Mouse (Mus musculus) liver, embryonic 16.5 days (tissue): ENCODE results near the gene Skap1. TPM values are rescaled to one million over a fixed set of nuclear protein-coding genes. Genes with fewer than 3 reads are reported as not detected.
A peak's percentile ranks its signal among the peaks of the same experiment; 100 is the strongest.

Experiments used
- ATAC-seq: fragments of 200-750 bp; cut with Nextera tagmentation; 2 replicates; pipeline ENCODE4 v1.8.0; 2017; ENCODE audit warnings: low read depth, mild to moderate bottlenecking, moderate number of reproducible peaks, moderate library complexity
- H3K27ac ChIP-seq: fragments of 300-500 bp; sonication (generic); 2 replicates; pipeline ENCODE4 v1.5.1; 2014; ENCODE audit warnings: mild to moderate bottlenecking, low read length
- H3K27me3 ChIP-seq: fragments of 300-500 bp; sonication (generic); 2 replicates; pipeline ENCODE4 v1.6.1; 2014; ENCODE audit warnings: low read depth, low read length, mixed read lengths; ENCODE audit not compliant: control insufficient read depth, insufficient read depth
- H3K36me3 ChIP-seq: fragments of 300-500 bp; sonication (generic); 2 replicates; pipeline ENCODE4 v1.6.1; 2014; ENCODE audit warnings: mild to moderate bottlenecking; ENCODE audit not compliant: control insufficient read depth, insufficient read depth
- H3K4me1 ChIP-seq: fragments of 300-500 bp; sonication (generic); 2 replicates; pipeline ENCODE4 v1.6.1; 2014; ENCODE audit warnings: low read depth, low read length, mixed read lengths; ENCODE audit not compliant: control insufficient read depth
- H3K4me2 ChIP-seq: fragments of 300-500 bp; sonication (generic); 2 replicates; pipeline ENCODE4 v1.6.1; 2014; ENCODE audit warnings: low read depth, low read length, mixed read lengths
- H3K4me3 ChIP-seq: fragments of 300-500 bp; sonication (generic); 2 replicates; pipeline ENCODE4 v1.5.1; 2014; ENCODE audit warnings: low read depth, mild to moderate bottlenecking, low read length
- H3K9ac ChIP-seq: fragments of 300-500 bp; sonication (generic); 2 replicates; pipeline ENCODE4 v1.6.1; 2014; ENCODE audit warnings: low read depth, low read length
- H3K9me3 ChIP-seq: fragments of 300-500 bp; sonication (generic); replicated peaks from 2 replicates; pipeline ENCODE4 v1.6.1; 2016; ENCODE audit warnings: low read length; ENCODE audit not compliant: control insufficient read depth
- WGBS: fragments of 180-500 bp; shearing (Covaris S2); extraction: QIAGEN DNeasy Blood & Tissue Kit; methylation state at CpG from one replicate; pipeline ENCODE4 v1.1.7; 2014; ENCODE audit not compliant: insufficient replicate concordance; 5-methylcytosine and 5-hydroxymethylcytosine counted together
- polyA plus RNA-seq: library from polyadenylated mRNA; unstranded; fragments of >200 nt; fragmentation: Nextera tagmentation; extraction: Ambion mirVana; gene quantifications from 2 replicates; pipeline ENCODE4 v1.2.1, GENCODE M21; 2015

The Skap1 gene
- polyA plus RNA-seq, 1 experiment from 2014 or later, result 0.12 TPM

DNA sequence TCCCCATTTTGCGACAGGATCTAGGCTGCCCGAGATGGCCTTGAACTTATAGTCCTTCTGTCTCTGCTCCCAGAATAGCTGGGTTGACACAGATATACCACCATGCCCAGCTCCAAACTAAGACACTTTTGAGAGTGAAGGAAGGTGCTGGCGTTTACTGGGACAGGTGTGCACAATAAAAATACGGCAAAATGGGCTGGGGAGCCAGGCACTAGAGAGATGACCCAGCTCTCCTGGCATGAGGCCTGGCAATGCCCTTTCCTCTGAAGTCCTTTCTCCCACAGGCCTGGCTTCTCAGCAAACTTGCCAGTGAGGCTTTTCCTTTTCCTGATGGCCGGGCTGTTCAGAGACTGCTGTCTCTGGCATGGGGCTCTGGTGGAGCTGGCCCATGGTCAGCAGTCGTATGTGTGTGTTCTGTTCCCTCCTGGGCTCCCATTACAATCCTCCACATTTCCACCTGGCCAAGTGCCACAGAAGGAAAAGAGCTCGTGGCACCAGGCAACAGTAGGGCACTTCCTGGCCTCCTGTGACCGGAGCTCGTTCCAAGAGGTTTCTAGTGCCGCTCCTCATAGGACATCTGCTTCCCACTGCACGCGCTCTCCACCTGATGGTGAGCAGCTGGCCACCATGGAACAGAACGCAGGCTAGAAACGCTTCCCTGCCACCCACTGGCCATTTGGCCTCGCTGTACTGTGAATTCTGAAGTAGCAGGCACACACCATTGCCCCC lies 298.5 kb downstream of the Skap1 start:
- no peak overlapping the region for H3K27ac ChIP-seq
- no peak for ATAC-seq
- no peak overlapping the region for H3K9ac ChIP-seq
- no peaks in the 10 kb centered on the region for H3K27me3 ChIP-seq
- H3K9me3 ChIP-seq, result no peaks in the 10 kb centered on the region
- WGBS, result 63% methylated on average over 15 of the region's 15 CpGs
- no peak overlapping the region for H3K4me3 ChIP-seq
- no peak overlapping the region for H3K4me2 ChIP-seq
- H3K4me1 ChIP-seq, result no peaks in the 10 kb centered on the region
- H3K36me3 ChIP-seq, result no peaks in the 10 kb centered on the region

DNA sequence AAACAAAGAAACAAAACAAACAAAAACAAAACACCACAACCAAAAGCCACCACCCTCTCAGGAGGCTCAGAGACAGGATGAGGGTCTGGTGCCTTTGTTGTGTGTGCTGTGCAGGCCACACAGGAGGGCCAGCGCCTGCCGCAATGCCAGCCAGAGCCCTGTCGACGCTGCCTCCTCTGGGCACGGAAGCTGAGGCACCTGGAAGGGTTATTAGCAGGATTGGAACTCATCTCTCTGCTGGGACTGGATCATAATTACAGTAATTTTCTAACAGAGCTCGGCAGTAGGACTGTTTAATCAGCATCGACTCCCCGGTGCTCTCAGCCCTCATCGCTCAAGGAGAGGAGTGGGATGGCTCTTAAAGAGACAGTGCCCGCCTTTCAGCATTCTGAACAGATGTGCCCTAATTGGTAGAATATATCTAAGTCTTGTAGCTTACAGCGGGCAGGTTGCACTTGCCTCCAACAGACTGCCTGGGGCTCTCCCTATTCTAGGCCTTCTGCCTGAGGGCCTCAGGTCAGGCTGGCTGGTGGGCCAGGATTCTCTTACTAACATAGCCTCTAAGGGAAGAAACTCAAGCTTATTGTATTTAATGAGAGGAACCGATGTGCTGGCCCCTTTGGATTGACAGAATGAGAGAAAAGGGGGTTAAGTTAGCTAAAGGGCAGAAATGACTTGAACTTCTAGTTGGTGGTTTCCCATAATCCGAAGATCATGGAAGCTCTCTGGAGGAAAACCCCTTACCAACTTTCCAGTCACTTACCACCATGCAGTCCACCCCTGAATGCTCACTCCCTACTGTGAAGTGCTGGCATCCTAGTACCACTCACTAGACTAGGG lies 300.3 kb downstream of the Skap1 start:
- Histone ChIP-seq H3K27ac (no peak overlapping the region), H3K9ac (no peak overlapping the region), H3K27me3 (no peaks in the 10 kb centered on the region), H3K36me3 (no peaks in the 10 kb centered on the region), H3K4me1 (no peaks in the 10 kb centered on the region), H3K4me2 (no peak overlapping the region), H3K9me3 (no peaks in the 10 kb centered on the region), H3K4me3 (no peak overlapping the region)
- ATAC-seq, result no peak
- WGBS, result 56% methylated on average over 13 of the region's 13 CpGs

DNA sequence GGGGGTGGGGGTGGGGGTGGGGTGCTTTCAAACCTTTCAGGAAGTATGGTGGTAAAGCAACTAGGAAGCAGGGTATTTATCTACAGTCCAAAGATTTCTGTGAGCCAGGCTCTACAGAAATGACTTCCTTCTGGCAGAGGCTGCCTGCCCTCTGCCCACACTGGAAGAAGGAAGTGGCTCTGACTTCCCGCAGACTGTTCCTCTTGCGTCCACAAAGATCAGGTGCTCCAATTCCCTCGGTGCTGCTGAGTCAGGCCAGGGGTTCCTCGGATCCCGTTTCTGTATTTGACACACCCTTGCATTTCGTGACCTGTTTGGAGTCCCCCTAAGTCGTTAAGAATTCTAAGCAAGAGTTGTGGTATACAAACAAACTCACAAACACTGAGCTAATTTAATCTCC lies 301.3 kb downstream of the Skap1 start:
- Histone ChIP-seq H3K4me2 (no peak overlapping the region), H3K4me1 (no peaks in the 10 kb centered on the region), H3K27ac (no peak overlapping the region), H3K9me3 (no peaks in the 10 kb centered on the region), H3K4me3 (no peak overlapping the region), H3K9ac (no peak overlapping the region), H3K27me3 (no peaks in the 10 kb centered on the region), H3K36me3 (peaks cover 4% of the 10 kb centered on the region; the same call in 1 of the 2 replicates)
- ATAC-seq, result peak; percentile 43; the same call in 1 of the 2 replicates
- 20% methylated on average over 7 of the region's 7 CpGs for WGBS

DNA sequence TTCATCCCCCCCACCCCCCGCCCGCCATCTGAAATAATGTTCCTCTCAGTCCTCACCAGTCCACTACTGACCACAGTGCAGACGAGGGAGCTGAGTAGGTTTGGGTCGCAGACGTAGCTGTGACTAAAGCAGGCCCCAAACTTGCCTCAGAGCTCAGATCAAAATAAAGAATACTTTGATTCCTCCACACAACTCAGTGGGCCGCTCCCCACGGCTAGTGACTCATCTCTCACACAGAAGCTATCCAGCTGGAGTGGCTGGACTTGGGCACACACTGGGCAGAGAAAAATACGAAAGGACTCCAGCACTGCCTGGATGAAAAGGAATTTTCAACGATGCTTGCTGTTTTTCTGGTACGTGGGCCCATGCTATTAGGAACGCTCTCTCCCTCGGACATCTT lies 302.2 kb downstream of the Skap1 start:
- Histone ChIP-seq H3K4me2 (no peak overlapping the region), H3K36me3 (peaks cover 5% of the 10 kb centered on the region), H3K9me3 (no peaks in the 10 kb centered on the region), H3K9ac (no peak overlapping the region), H3K27ac (no peak overlapping the region), H3K4me3 (no peak overlapping the region), H3K27me3 (no peaks in the 10 kb centered on the region), H3K4me1 (no peaks in the 10 kb centered on the region)
- ATAC-seq, result no peak
- 74% methylated on average over 12 of the region's 12 CpGs for WGBS

DNA sequence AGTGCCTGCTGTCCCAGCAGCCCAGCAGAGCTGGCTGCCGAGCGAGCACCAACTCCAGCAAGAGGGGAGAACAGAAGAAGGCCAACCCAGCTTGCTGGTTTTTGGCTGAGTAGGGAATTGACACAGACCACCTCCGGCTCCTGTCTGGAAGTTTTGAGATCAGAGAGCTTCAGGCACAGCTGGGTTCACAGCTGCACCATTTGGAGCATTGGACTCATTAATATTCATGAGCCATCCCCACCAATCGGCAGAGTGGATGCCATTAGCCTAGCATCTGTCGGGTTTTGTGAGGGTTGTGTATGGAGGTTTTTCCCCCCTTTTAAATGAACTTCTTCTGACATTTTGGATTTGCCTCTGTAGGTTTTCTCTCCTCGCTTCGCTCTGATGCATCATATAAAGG lies 302.7 kb downstream of the Skap1 start:
- 70% methylated on average over 7 of the region's 7 CpGs for WGBS
- no peak for ATAC-seq
- H3K4me2 ChIP-seq, result no peak overlapping the region

DNA sequence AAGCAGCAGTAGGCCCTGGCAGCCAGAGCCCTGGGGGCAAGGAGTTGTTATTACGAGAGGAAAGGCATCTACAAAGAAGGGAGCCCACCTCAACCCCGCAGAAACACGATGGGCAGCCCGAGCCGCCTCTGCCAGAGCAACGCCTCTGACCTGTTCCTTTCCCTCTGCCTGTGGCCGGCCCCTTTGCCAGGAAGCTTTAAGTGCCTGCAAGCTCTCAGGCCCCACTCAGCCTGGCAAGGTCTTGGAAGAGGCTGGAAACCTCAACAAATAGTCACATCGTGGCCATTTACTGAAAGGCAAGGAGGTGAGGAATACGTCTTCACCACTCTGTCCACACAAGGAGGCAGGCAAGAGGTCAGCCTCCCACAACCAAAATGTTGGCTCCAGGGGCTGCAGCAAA lies 303.8 kb downstream of the Skap1 start:
- H3K27ac ChIP-seq, result no peak overlapping the region
- WGBS, result 68% methylated on average over 9 of the region's 9 CpGs
- no peak overlapping the region for H3K9ac ChIP-seq
- no peak overlapping the region for H3K4me3 ChIP-seq
- no peak overlapping the region for H3K4me2 ChIP-seq
- H3K9me3 ChIP-seq, result no peaks in the 10 kb centered on the region
- H3K4me1 ChIP-seq, result no peaks in the 10 kb centered on the region
- ATAC-seq, result no peak
- H3K36me3 ChIP-seq, result peaks cover 13% of the 10 kb centered on the region
- H3K27me3 ChIP-seq, result no peaks in the 10 kb centered on the region

More for the DNA sequence above, 302.7 kb downstream of the Skap1 start:
- no peak overlapping the region for H3K27ac ChIP-seq
- H3K9ac ChIP-seq, result no peak overlapping the region
- no peaks in the 10 kb centered on the region for H3K9me3 ChIP-seq
- H3K4me3 ChIP-seq, result no peak overlapping the region
- no peaks in the 10 kb centered on the region for H3K27me3 ChIP-seq
- H3K4me1 ChIP-seq, result no peaks in the 10 kb centered on the region
- H3K36me3 ChIP-seq, result peaks cover 10% of the 10 kb centered on the region

DNA sequence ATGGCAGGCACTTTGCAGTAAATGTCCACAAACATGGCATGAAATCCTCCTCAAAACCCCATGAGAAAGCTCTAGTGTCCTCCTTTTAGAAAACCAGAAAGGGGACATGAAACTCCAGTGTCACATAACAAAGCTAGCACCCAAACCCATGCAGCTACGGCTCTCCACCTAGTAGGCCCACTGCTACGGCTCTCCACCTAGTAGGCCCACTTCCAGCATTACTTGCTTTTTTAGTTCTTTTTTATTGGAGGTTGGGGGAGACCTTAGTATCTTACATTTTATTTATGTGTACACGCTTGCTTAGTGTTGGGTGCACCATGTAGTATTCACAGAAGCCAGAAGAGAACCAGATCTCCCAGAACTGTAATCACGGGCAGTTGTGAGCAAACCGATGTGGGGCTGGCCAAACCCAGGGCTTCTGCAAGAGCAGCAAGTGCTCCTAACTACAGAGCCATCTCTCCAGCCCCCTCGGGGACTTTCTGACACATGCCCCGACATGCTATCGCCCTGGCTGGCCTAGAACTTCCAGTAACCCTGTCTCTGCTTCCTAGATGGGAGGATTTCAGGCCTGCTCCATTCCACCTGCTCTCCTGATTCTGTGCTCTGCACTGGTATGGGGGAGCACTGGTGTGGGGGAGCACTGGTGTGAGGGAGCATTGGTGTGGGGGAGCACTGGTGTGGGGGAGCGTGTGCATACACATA lies 307.0 kb downstream of the Skap1 start:
- peaks cover 3% of the 10 kb centered on the region for H3K4me1 ChIP-seq
- no peak overlapping the region for H3K27ac ChIP-seq
- H3K4me2 ChIP-seq, result no peak overlapping the region
- H3K9me3 ChIP-seq, result no peaks in the 10 kb centered on the region
- 82% methylated on average over 9 of the region's 9 CpGs for WGBS
- H3K36me3 ChIP-seq, result peaks cover 13% of the 10 kb centered on the region
- no peak for ATAC-seq
- no peaks in the 10 kb centered on the region for H3K27me3 ChIP-seq
- H3K4me3 ChIP-seq, result no peak overlapping the region
- no peak overlapping the region for H3K9ac ChIP-seq

DNA sequence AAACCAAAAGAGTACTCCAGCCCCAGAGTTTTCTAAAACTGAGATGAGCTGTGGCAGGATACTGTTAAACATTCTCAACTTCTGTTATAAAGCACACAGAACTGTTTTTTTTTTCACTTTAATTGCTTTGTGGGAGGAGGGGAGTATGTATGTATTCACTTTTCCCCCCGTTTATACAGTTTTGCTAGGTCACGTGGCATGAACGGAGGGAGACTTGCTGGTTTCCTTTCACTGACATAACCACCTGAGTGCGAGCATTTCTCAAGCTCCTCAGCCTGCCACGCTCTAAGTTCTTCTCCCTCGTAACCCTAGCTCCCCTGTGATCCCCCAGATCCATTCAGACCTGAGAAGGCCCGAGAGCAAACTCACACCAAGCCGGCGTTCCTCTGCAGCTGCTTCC lies 308.0 kb downstream of the Skap1 start:
- Histone ChIP-seq H3K9ac (no peak overlapping the region), H3K4me1 (peaks cover 9% of the 10 kb centered on the region), H3K36me3 (peaks cover 13% of the 10 kb centered on the region), H3K27ac (no peak overlapping the region), H3K4me2 (no peak overlapping the region), H3K9me3 (no peaks in the 10 kb centered on the region), H3K27me3 (no peaks in the 10 kb centered on the region), H3K4me3 (no peak overlapping the region)
- ATAC-seq, result no peak
- 74% methylated on average over 9 of the region's 9 CpGs for WGBS
